Mouse (Mus musculus) neutrophil, adult 5-6 weeks (primary cell): Measurements from ENCODE around the gene Snd1. TPM values are rescaled to one million over a fixed set of nuclear protein-coding genes. Genes with fewer than 3 reads are reported as not detected.

ENCODE experiments used
- ATAC-seq: fragments of 151-379, 151-347 bp; 2 replicates; pipeline ENCODE4 v1.8.0; 2017; ENCODE audit warnings: mild to moderate bottlenecking, moderate TSS enrichment; ENCODE audit not compliant: insufficient number of reproducible peaks, poor library complexity, low FRiP score, severe bottlenecking; ENCODE audit errors: extremely low read depth
- total RNA-seq: library from RNA; stranded (forward); fragments of 200-1000 nt; gene quantifications from 2 replicates; pipeline ENCODE4 v1.2.3, GENCODE M21; 2017

The Snd1 gene
- total RNA-seq, 1 experiment from 2014 or later = 44.2 TPM

DNA sequence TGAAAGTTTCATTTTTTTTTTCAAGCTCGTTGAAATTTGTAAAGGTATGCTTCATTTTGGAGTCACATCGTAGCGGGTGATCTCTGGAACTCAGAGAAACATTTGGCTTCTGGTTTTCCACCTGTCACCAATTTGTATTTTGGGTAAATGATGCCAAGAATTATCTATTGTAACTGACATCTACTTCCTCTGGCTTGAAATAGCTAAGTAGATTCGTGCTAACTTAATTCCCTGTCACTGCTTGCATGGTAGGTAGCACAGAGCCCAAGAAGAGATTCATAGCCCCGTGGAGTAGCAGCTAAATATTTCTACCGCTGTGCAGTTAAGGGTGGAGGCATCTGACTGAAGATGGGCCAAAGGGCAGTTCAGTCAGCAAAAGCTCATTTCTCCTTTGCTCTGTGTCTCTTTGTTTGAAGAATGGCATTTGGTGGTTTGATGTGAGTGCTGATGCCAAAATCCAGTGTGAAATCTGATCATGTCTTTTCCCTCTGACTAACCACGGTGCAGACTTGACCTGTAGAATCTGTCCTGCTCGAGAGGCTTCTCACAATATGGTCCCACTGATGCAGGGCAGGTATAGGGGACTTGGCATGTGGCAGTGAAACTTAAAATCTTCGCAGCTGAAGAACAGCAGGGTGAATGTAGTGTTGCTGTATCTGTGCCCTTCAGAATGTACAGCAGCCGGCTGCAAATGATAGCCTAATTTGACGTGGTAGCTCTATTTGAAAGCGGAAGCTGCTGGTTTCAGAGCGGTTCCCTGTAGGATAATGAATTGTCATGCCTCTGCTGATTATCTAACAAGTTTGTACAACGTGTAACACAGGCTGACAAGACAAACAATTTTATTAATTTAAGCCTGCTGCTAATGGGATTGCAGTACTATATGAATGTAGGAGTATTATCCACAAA lies 101.7 kb downstream of the Snd1 start:
- no peak for ATAC-seq

DNA sequence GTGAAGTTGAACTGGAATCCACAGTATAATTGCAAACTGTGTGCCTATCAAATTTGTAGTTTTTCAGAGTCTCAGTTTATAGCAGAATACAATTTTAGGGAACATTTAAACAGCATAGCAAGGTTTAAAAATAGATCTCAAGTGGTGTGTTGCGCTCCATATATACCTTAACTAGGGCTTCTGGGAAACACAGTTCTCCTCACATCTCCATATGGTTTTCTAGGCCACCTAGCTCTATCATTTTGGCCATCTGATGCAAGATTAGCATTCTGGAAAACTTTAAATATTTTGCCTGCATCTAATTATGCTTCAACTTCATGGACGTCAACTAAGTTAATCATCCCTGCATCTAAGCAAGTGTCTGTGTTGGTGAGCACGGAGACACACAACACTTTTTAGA lies 107.9 kb downstream of the Snd1 start:
- no peak for ATAC-seq

DNA sequence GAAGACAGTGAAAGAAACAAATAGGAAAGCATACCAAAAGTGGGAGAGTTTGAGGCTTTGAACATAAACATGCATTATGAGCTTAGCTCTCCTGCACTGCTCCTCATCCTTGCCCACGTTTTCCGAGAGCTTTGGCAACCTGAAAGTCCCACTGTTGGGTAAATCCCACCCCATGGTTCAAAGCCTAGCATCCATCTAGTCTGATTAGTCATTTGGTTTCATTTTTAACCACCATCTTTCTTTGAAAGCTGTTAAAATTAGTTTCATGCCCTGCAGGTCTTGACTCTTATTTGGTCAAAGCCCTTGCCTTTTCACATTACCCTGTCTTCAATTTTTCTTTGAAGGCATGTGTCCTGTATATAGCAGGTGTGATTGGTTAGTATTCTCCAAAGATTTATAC lies 108.5 kb downstream of the Snd1 start:
- ATAC-seq = no peak

DNA sequence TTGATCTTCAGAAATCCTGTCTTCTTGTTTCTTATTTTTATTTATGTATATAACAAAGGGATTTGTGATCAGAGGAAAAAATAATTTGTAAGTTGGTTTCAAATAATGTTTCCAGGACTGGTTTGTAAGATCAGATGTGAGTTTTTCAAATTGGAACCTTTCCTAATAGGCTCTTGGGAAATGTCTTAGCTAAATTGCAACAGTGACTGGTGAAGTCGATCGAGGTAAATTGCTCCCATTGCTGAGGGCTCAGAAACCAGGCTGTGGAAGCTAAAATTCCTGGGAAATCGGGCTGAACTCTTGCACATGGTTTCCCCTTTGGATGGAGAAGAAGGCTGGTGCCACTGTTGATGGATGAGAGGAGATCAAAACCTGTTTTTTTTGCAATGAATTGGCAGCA lies 111.9 kb downstream of the Snd1 start:
- ATAC-seq = no peak

DNA sequence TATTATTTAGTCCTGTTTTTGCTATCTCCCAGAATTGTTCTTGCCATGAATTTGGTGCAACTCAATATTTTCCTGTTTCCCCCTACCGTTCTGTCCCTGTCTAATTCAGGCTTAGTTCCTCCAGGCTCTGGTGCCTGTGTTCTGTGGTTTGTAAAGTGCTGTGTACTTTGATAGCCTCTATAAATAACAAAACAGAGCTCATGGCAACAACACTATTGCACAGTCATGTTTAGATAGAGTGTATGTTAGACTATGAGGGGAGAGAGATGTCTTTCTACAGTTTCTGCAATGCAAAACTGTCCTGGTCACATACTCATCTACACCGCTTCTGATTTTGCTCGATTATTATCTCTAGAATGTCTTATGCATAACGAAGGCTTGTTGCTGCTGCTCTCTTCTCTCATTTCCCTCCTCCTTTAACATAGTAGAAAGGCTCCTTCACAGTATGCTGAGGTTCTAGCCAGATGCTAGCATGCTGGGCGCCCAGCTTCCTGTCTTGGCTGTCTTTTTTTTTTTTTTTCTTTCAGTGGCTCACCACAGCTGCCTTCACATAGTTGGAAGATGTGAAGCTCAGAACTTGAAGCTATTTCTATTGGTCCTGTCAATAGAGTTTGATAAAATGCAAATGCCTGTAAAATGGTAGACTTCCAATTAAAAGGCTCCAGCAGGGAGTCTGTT lies 113.7 kb downstream of the Snd1 start:
- ATAC-seq = no peak

DNA sequence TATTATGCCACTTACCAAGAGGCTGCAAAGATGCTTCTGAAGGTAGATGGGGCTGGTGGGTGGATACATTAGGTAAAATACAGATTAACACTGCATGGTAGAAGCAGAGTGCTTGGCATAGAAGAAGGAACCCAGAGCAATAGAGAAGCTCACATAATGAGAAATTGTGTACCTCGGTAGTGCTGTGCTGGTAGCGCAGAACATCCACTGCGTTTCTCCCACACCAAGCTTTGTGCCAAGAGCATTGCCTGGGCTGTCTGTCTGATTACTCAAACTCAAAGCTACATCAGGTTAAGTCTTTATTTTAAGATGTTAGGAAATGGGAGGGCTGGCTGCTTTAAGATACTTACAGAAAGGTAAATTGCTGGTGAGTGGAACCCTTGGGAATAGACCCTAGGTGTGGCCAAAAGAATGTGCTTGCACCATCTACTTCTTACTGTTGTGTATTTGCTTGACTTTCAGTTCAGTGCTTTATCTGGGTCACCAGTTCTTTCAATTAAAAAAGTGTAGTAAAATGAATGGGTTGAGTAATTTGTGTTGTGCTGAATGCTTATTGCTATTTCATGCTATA lies 117.5 kb downstream of the Snd1 start:
- ATAC-seq = no peak

DNA sequence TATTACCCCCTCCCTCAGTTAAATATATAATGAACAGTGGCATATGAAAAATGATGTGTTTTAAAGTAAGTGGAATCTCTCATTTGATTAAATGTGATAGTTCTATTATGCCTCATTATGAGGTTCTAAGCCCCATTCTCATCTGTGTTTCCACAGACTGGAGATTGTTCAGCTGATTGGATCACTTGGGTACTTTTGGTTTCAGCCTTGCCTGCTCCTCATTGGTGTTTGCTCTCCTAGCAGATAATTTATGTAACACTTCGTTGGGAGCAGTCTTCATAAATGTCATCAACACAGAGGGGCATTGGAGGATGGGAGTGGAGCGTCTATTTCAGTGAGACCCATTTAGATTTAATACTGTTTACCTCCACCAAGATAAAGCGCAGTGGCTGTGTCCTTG lies 118.8 kb downstream of the Snd1 start:
- no peak for ATAC-seq

DNA sequence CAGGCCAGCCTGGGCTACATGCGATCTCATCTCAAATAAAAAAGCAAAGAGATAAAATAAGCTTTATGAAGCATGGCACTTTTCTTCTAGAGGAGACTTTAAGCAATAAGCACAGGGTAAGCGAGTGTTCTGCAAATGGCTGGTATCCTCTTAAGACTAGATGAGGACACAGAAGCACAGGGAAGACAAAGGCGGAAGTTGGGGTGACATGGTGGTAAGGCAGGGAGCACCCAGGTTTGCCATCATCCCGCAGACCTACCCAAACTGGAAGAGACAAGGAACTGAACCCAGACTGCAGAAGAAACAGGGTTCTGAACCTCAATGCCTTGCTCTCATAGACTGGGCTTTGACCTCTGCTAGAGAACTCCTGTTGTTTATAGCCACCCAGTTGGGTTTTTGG lies 119.8 kb downstream of the Snd1 start:
- no peak for ATAC-seq

DNA sequence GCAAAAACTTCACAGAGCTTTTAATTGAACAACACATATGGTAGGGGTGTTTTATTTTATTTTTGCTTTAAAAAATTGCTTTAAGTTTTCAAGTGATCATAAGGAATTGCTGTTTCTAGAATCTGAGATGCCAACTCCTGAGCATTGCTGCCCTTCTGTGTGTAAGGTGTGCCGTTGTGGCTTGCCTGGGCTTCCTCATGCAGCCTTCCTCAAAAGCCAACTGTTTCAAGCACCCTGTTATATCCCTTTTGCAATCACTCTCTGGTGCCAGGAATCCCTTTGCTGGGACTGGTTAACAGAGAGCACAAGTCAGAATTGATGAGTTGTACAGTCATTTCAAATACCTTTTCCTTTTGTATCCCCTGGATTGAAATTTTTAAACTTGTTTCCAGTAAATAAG lies 120.3 kb downstream of the Snd1 start:
- no peak for ATAC-seq

DNA sequence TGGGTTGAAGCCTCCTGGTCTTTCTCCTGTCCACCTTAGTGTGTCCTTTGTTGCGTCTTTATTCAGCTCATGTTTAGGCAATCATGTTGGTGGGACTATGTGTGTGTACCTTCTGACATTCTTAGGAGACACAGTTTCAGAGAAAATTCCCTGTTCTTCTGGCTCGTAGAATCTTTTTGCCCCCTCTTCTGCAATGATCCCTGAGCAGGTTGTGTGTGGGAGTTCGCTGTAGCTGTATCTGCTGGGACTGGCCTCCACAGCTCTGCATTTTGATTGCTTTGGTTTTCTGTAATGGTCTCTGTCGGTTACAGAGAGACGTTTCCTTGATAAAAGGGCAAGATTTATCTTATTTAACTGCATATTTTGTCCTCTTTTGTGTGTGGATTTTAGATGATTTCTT lies 122.3 kb downstream of the Snd1 start:
- ATAC-seq = no peak

DNA sequence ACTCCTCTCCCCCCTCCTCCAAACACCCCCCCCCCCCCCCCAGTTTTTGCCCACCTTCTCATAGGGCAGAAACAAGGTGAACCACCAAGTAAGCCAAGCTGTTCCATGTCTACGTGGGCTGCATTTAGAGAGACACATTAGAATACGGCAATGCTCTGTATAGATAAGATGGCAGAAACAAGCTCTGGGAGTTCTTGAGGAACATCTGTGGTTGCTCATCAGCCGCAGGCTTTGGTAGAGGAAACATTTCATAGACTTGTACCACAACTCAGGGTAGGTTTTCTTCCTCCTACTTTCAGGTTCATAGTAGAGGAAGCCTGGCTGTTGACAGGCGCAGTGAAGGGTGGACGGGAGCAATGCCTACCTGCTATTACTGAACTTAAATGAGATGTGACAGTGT lies 124.2 kb downstream of the Snd1 start:
- ATAC-seq = no peak

DNA sequence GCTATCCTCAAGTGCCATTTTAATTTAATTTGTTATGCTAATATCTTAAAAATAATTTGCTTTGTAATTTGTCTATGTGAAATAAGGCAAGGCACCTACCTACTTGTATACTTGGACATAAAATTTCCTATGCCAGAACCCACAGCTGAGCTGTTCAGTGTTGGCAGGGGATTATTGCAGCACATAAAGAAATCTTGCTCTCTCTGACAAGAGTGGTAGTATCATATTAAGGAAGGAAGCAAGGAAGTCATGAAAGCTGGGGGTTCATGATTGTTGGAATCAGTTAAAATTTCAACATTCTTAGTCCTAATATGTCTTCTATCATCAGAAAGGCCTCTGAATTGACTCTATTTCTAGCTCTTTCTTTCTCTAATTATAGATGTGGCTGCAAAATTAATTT lies 125.5 kb downstream of the Snd1 start:
- no peak for ATAC-seq

DNA sequence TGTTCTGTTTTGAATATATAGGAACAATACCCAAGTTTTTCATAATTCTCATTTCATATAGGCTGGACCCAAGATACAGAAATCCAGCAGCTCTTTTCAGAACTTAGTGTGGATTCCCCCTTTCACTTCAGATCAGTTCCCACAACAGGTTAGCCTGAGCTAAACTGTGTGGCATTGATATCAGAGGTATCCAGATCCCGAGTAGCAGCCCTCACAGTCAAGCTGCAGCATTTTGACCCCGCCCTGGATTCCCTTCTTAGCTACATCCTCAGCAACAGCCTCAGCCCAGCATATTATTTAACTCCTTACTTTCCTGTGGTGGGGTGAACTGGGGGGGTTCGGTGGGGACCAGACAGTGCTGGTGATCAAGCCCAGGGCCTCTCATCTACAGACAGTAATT lies 128.5 kb downstream of the Snd1 start:
- no peak for ATAC-seq

DNA sequence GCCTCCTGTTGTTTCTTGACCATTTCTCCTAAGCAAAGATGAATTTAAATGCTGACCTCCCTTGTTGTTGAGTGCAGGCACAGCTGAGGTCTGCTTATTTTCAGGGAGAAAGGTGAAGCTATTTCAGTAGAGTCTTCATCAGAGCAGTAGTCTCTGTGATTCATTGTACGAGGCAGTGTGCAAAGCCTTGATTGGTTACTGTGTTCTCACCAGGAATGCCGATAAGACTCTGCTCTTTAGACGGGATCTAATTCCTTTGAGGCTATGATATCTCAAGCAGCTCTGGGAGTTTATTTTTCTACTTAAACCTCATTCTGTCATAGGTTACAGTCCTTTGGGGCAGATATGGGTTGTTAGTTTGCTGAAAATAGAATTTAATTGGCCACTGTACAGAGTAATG lies 128.9 kb downstream of the Snd1 start:
- no peak for ATAC-seq

DNA sequence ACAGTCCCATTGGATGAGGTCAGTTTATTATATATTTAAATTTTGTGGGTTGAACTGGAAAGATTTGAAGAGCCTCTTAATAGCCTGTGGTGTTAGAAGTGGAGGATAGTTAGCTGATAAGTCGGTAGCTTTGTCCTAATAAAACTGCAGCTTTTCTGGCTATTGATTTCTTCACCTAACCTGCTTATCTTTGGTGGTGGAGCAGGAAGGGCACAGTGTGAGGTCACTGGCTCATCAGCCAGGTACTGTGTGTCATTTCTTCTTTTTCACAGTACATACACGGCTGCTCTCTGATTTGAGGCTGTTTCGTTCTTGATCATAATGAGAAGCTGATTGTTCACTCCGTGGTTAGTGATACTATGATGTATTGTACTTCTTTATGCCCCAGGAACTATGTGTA lies 134.4 kb downstream of the Snd1 start:
- ATAC-seq = no peak

DNA sequence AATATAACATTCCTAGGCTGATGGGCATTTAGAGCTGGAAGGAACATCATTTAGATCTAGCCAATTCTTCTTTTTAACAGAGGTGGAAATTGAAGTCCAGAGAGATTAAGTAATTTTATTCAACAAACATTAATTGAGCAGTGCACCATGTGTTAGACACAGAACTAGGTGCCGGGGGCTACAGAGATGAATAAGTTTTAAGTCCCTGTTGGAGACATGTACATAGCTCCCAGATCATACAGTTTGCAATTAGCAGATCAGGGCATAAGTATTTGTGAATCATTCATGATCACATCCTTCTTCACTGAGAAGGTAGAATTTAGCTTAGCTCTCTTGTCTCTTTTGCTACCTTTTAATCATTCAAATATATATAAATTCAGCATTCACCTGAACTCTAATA lies 135.2 kb downstream of the Snd1 start:
- no peak for ATAC-seq

DNA sequence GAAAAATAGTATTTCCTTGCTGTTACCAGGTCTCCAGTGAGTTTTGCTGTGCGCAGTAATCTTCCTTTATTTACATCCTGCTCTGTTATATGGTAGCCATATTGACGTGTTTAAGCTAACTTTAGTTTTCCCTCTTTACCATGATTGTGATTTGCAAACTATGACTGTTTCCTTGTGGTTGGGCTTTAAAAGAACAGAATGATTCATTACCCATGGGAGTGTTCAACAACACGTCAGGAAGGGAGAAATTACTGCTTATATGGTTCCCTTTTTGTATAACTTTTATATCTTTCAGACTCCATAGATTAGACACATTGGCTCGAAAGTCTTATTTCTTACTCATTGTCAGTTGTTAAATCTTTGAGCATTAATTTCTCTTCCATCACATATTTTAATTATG lies 138.5 kb downstream of the Snd1 start:
- no peak for ATAC-seq

DNA sequence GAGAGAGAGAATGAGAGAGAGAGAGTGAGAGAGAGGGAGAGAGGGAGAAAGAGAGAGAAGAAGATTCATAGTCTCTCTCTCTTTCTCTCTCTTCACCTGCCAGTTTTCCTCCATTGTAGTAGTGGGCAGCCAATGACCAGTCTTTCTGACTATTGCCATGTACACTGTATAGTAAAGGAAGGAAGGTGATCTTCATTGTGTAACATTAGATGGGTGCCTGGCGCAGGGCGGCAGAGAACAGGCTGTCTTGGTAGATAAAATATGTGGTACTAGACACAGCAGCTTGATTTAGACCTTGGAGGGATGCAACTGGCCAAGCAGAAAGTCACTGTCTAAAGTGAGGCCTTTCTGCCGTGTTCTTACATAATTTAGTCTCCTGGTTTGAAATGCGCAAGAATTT lies 139.9 kb downstream of the Snd1 start:
- no peak for ATAC-seq

DNA sequence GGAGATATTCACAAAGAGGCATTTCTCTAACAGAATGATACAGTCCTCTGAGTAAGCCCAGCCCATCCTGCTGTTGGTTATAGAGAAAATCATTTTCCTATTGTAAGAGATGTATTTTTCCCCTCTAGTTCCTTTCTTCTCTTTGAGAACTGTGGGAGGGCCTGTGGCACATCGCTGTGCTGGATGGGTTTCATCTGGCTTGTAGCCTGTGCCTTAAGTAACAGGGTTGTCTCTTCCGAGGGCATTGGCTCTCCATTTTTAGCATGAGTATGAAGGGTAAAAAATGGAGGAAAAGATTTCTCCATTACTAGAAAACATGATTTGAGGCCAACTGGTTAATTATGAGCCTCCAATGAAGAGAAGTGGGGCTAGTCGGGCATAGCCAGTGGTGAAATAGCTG lies 140.5 kb downstream of the Snd1 start:
- no peak for ATAC-seq

DNA sequence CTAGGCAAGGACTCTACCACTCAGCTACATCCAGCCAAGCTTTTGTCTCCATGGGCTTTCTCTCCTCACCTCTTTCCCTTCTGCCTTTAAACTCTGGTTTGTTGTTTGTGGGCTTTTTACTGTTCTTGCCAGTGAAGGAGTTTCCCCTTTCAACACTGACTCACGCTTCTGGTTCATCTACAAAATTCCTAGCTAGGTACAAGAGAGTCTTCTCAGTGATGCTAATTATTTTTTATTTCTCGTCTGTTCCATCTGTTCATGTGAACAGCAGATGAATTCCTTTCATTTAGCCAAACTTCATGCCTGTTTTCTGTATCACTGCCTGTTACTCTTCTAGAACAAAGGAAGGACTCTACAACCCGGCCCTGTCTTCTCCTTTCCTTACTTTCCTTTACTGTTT lies 141.0 kb downstream of the Snd1 start:
- ATAC-seq = no peak
